ENCODE assay signal across 8 mouse cellular contexts in genomic region chr9:59034836-59035235, GRCm38 (mm10). TPM values are rescaled to one million over a fixed set of nuclear protein-coding genes. Genes with fewer than 3 reads are reported as not detected.
DNase-seq lines count a peak whose midpoint lies in the region; ATAC-seq and TF ChIP-seq lines count a peak whose summit lies in the region.

No protein-coding gene starts in this region.

- no peak for TF ChIP-seq EP300 in liver, postnatal 0 days (IDR thresholded peaks at IDR 0.05; ENCODE audit: low read depth)
- TF ChIP-seq EP300 in stomach, postnatal 0 days (optimal IDR thresholded peaks at IDR 0.05) = no peak

- H3K36me3 ChIP-seq in neural tube, embryonic 11.5 days (ENCODE audit: control insufficient read depth, insufficient read depth, low read length) = no peaks in the 10 kb centered on the region
- no peaks in the 10 kb centered on the region for H3K36me3 ChIP-seq in hindbrain, embryonic 11.5 days (ENCODE audit: control insufficient read depth, insufficient read depth, low read length)
- no peaks in the 10 kb centered on the region for H3K36me3 ChIP-seq in liver, postnatal 0 days (replicated peaks; ENCODE audit: insufficient read depth, low read length)
- no peaks in the 10 kb centered on the region for H3K36me3 ChIP-seq in stomach, postnatal 0 days (ENCODE audit: control insufficient read depth, insufficient read depth, low read length)

- peak overlapping the region; percentile 97 for H3K4me3 ChIP-seq in neural tube, embryonic 11.5 days (ENCODE audit: low read depth, low read length)
- peak overlapping the region; percentile 96 for H3K4me3 ChIP-seq in hindbrain, embryonic 11.5 days (ENCODE audit: low read depth, low read length)
- peak overlapping the region; percentile 71; the same call in 1 of the 2 replicates for H3K4me3 ChIP-seq in liver, postnatal 0 days (ENCODE audit: low read depth, low read length)
- H3K4me3 ChIP-seq in stomach, postnatal 0 days (ENCODE audit: low read depth, low read length) = peak overlapping the region; percentile 95

- H3K9me3 ChIP-seq in neural tube, embryonic 11.5 days (ENCODE audit: control insufficient read depth, low read length) = no peaks in the 10 kb centered on the region
- no peaks in the 10 kb centered on the region for H3K9me3 ChIP-seq in hindbrain, embryonic 11.5 days (ENCODE audit: control insufficient read depth, low read length)
- H3K9me3 ChIP-seq in liver, postnatal 0 days (ENCODE audit: low read length) = peaks cover 2% of the 10 kb centered on the region; the same call in 1 of the 2 replicates
- no peaks in the 10 kb centered on the region for H3K9me3 ChIP-seq in stomach, postnatal 0 days (ENCODE audit: control insufficient read depth, low read length)

- H3K27ac ChIP-seq in neural tube, embryonic 11.5 days (ENCODE audit: low read depth, low read length) = no peak overlapping the region
- H3K27ac ChIP-seq in hindbrain, embryonic 11.5 days (ENCODE audit: low read depth, low read length) = no peak overlapping the region
- no peak overlapping the region for H3K27ac ChIP-seq in liver, postnatal 0 days (ENCODE audit: low read depth)
- H3K27ac ChIP-seq in stomach, postnatal 0 days (replicated peaks) = no peak overlapping the region

- no peak for ATAC-seq in neural tube, embryonic 11.5 days (ENCODE audit: insufficient read depth, low FRiP score, low TSS enrichment)
- no peak for ATAC-seq in hindbrain, embryonic 11.5 days (ENCODE audit: low FRiP score)
- no peak for ATAC-seq in liver, postnatal 0 days
- no peak for ATAC-seq in stomach, postnatal 0 days (ENCODE audit: low FRiP score, low TSS enrichment)

- peak overlapping the region; percentile 78 for H3K4me2 ChIP-seq in neural tube, embryonic 11.5 days (ENCODE audit: low read depth)
- peak overlapping the region; percentile 57 for H3K4me2 ChIP-seq in hindbrain, embryonic 11.5 days (replicated peaks; ENCODE audit: low read depth, low read length)
- peak overlapping the region; percentile 85; the same call in 1 of the 2 replicates for H3K4me2 ChIP-seq in liver, postnatal 0 days (ENCODE audit: low read depth, low read length)
- H3K4me2 ChIP-seq in stomach, postnatal 0 days (replicated peaks; ENCODE audit: low read depth) = peak overlapping the region; percentile 87

- DNase-seq in neural tube, embryonic 11.5 days (ENCODE audit: low spot score) = no peak
- DNase-seq in neural tube, embryonic 10.5 days (ENCODE audit: extremely low spot score, low spot score) = no peak
- no peak for DNase-seq in hindbrain, embryonic 11.5 days (ENCODE audit: low spot score)
- DNase-seq in liver, postnatal 0 days = no peak
- DNase-seq in stomach, postnatal 0 days (ENCODE audit: low spot score) = no peak
- no peak for DNase-seq in yolk sac, embryonic 10.5 days (ENCODE audit: low spot score)
- no peak for DNase-seq in gastrocnemius, postnatal 4 days (ENCODE audit: low spot score in 2 of 2)
- no peak for DNase-seq in testis, postnatal 10 days (ENCODE audit: low spot score)

- H3K4me1 ChIP-seq in neural tube, embryonic 11.5 days (ENCODE audit: control insufficient read depth, insufficient read depth, low read length) = peaks cover 13% of the 10 kb centered on the region
- H3K4me1 ChIP-seq in hindbrain, embryonic 11.5 days (replicated peaks; ENCODE audit: control insufficient read depth, insufficient read depth, low read length) = no peaks in the 10 kb centered on the region
- H3K4me1 ChIP-seq in liver, postnatal 0 days (ENCODE audit: insufficient read depth) = 0 out of 2 replicates have a peak, but pooled peaks cover 2% of the 10 kb centered on the region
- no peaks in the 10 kb centered on the region for H3K4me1 ChIP-seq in stomach, postnatal 0 days (replicated peaks; ENCODE audit: control insufficient read depth, insufficient read depth)

- no peaks in the 10 kb centered on the region for H3K27me3 ChIP-seq in neural tube, embryonic 11.5 days (ENCODE audit: control insufficient read depth, insufficient read depth, low read length)
- no peaks in the 10 kb centered on the region for H3K27me3 ChIP-seq in hindbrain, embryonic 11.5 days (ENCODE audit: control insufficient read depth, insufficient read depth, low read length)
- peaks cover 24% of the 10 kb centered on the region for H3K27me3 ChIP-seq in liver, postnatal 0 days (ENCODE audit: insufficient read depth, low read length)
- H3K27me3 ChIP-seq in stomach, postnatal 0 days (ENCODE audit: control insufficient read depth, insufficient read depth, low read length) = no peaks in the 10 kb centered on the region

- H3K9ac ChIP-seq in neural tube, embryonic 11.5 days (ENCODE audit: low read length) = no peak overlapping the region
- H3K9ac ChIP-seq in hindbrain, embryonic 11.5 days (ENCODE audit: low read depth, low read length) = peak overlapping the region; percentile 96; the same call in 1 of the 2 replicates
- no peak overlapping the region for H3K9ac ChIP-seq in liver, postnatal 0 days (replicated peaks)
- no peak overlapping the region for H3K9ac ChIP-seq in stomach, postnatal 0 days (ENCODE audit: low read length)

- TF ChIP-seq CTCF in liver, postnatal 0 days (IDR thresholded peaks at IDR 0.05; ENCODE audit: low read depth) = no peak
- no peak for TF ChIP-seq CTCF in stomach, postnatal 0 days (IDR thresholded peaks at IDR 0.05; ENCODE audit: low read depth)

- 41% methylated on average over 5 of the region's 5 CpGs for WGBS in neural tube, embryonic 11.5 days
- 42% methylated on average over 5 of the region's 5 CpGs for WGBS in hindbrain, embryonic 11.5 days
- 39% methylated on average over 5 of the region's 5 CpGs for WGBS in liver, postnatal 0 days (ENCODE audit: insufficient replicate concordance)
- WGBS in stomach, postnatal 0 days = 16% methylated on average over 5 of the region's 5 CpGs

RNA-seq across cellular contexts. Expression of gene Neo1, which starts 1.4 kb away (rescaled TPM):
- 56.1 and 58.3 TPM in 2 replicates for polyA plus RNA-seq in neural tube, embryonic 11.5 days (2014; fragmentation: Nextera tagmentation; extraction: Ambion mirVana)
- 44.1 and 48.7 TPM in 2 replicates for polyA plus RNA-seq in hindbrain, embryonic 11.5 days (2014; fragmentation: Nextera tagmentation; extraction: Ambion mirVana)
- polyA plus RNA-seq in liver, postnatal 0 days (2015; fragmentation: Nextera tagmentation; extraction: Ambion mirVana) = 1.2 and 1.5 TPM in 2 replicates
- polyA plus RNA-seq in stomach, postnatal 0 days (2015; fragmentation: Nextera tagmentation; extraction: Ambion mirVana) = 11.5 and 14.1 TPM in 2 replicates
- total RNA-seq in gastrocnemius, postnatal 4 days (2021) = 10 to 100 TPM; 77.5 to 85.0 TPM
